Mouse (Mus musculus): ENCODE results near the gene Gm28230. TPM values are rescaled to one million over a fixed set of nuclear protein-coding genes. Genes with fewer than 3 reads are reported as not detected.
A peak's percentile ranks its signal among the peaks of the same experiment; 100 is the strongest.

The Gm28230 gene
- total RNA-seq, 2 experiments from 2014 or later = not detected

GRCm38 (mm10) chr2:74701949-74702819 lies 24.3 kb upstream of the Gm28230 start:
- peak; percentile 65 to 78 for DNase-seq (ENCODE audit: low spot score in 2 of 2)
- intact Hi-C loops (cut with DNase I) = loop anchor here (1.0 to 5.0 kb wide), 5 partner anchors 355 to 887 kb away; no protein-coding TSS in a partner anchor

GRCm38 (mm10) chr2:74702820-74703219 lies 23.7 kb upstream of the Gm28230 start:
- intact Hi-C loops (cut with DNase I) = loop anchor here (1.0 to 5.0 kb wide), 5 partner anchors 354 to 886 kb away; no protein-coding TSS in a partner anchor
- DNase-seq (ENCODE audit: low spot score in 2 of 2) = no peak

GRCm38 (mm10) chr2:74703317-74703716 lies 23.2 kb upstream of the Gm28230 start:
- intact Hi-C loops (cut with DNase I) = loop anchor here (2.0 to 5.0 kb wide), 3 partner anchors 354 to 609 kb away; no protein-coding TSS in a partner anchor
- DNase-seq (ENCODE audit: low spot score in 2 of 2) = no peak

- DNase-seq (ENCODE audit: low spot score in 2 of 2) = no peak
- intact Hi-C loops (cut with DNase I) = loop anchor here (2.0 to 5.0 kb wide), 3 partner anchors 353 to 609 kb away; no protein-coding TSS in a partner anchor
Measured at GRCm38 (mm10) chr2:74703720-74704392, 22.7 kb upstream of the Gm28230 start.

GRCm38 (mm10) chr2:74704393-74704998 lies 22.0 kb upstream of the Gm28230 start, which contains the start of gene Hoxd8:
TSS of gene Hoxd8 (plus strand) at chr2:74704615.
- DNase-seq (ENCODE audit: low spot score in 2 of 2) = no peak
- intact Hi-C loops (cut with DNase I) = loop anchor here (5.0 kb wide), 2 partner anchors 353 to 448 kb away; no protein-coding TSS in a partner anchor

GRCm38 (mm10) chr2:74704999-74705466 lies 21.5 kb upstream of the Gm28230 start:
- no peak for DNase-seq (ENCODE audit: low spot score in 2 of 2)
- intact Hi-C loops (cut with DNase I) = loop anchor here (5.0 kb wide), 2 partner anchors 352 to 447 kb away; no protein-coding TSS in a partner anchor

- no peak for DNase-seq (ENCODE audit: low spot score in 2 of 2)
- intact Hi-C loops (cut with DNase I) = no loop called here
Measured at GRCm38 (mm10) chr2:74705467-74706089, 20.9 kb upstream of the Gm28230 start.

GRCm38 (mm10) chr2:74706393-74706960 lies 20.1 kb upstream of the Gm28230 start:
- intact Hi-C loops (cut with DNase I) = no loop called here
- no peak for DNase-seq (ENCODE audit: low spot score in 2 of 2)

- intact Hi-C loops (cut with DNase I) = no loop called here
- no peak for DNase-seq (ENCODE audit: low spot score in 2 of 2)
Measured at GRCm38 (mm10) chr2:74707599-74707998, 18.9 kb upstream of the Gm28230 start.

GRCm38 (mm10) chr2:74708676-74709075 lies 17.9 kb upstream of the Gm28230 start:
- intact Hi-C loops (cut with DNase I) = no loop called here
- DNase-seq (ENCODE audit: low spot score in 2 of 2) = no peak

GRCm38 (mm10) chr2:74709465-74710419 lies 16.8 kb upstream of the Gm28230 start:
- DNase-seq (ENCODE audit: low spot score in 2 of 2) = no peak
- intact Hi-C loops (cut with DNase I) = no loop called here

- DNase-seq (ENCODE audit: low spot score in 2 of 2) = no peak
- intact Hi-C loops (cut with DNase I) = no loop called here
Measured at GRCm38 (mm10) chr2:74710929-74711543, 15.5 kb upstream of the Gm28230 start.

- no peak for DNase-seq (ENCODE audit: low spot score in 2 of 2)
- intact Hi-C loops (cut with DNase I) = no loop called here
Measured at GRCm38 (mm10) chr2:74711721-74712621, 14.6 kb upstream of the Gm28230 start, which contains the start of the genes Hoxd3 and Hoxd4. TSS of gene Hoxd3 (plus strand) at chr2:74711927. TSS of gene Hoxd4 (plus strand) at chr2:74711929.

GRCm38 (mm10) chr2:74713239-74714150 lies 13.0 kb upstream of the Gm28230 start:
- intact Hi-C loops (cut with DNase I) = no loop called here
- DNase-seq (ENCODE audit: low spot score in 2 of 2) = no peak

GRCm38 (mm10) chr2:74714156-74714789 lies 12.3 kb upstream of the Gm28230 start:
- no peak for DNase-seq (ENCODE audit: low spot score in 2 of 2)
- intact Hi-C loops (cut with DNase I) = no loop called here

Data from left cerebral cortex, postnatal 36 days (tissue).